Comparison of ENCODE assay signal across 8 mouse cellular contexts in the genomic region with DNA sequence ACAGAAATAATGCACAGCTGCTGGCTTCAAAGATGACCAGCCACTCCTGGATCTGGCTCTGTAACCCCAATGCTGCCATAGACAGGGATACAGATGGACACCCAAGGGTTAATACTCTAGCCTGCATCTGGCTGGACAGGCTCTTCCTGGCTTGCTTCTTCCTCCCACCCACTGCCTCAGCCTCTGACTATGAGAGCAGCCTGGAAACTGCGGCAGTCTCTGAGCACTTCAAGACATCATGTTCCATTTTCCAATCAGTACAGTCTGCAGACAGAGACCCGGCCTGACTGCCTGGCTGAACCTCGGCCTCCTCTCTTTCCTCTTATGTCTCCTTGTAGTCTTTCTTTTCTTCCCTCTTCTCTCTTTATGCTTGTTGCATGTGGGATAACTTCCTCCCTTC. TPM values are rescaled to one million over a fixed set of nuclear protein-coding genes. Genes with fewer than 3 reads are reported as not detected.
DNase-seq lines count a peak whose midpoint lies in the region; ATAC-seq and TF ChIP-seq lines count a peak whose summit lies in the region.

No protein-coding gene starts in this region.

- peaks cover 16% of the 10 kb centered on the region for H3K4me1 ChIP-seq in liver, adult 2 months (ENCODE audit: control insufficient read depth, insufficient read depth, low read length)
- H3K4me1 ChIP-seq in heart, embryonic 15.5 days (replicated peaks) = peaks cover 26% of the 10 kb centered on the region
- peaks cover 12% of the 10 kb centered on the region; the same call in 1 of the 2 replicates for H3K4me1 ChIP-seq in liver, embryonic 12.5 days
- H3K4me1 ChIP-seq in stomach, postnatal 0 days (replicated peaks; ENCODE audit: control insufficient read depth, insufficient read depth) = 0 out of 2 replicates have a peak, but pooled peaks cover 3% of the 10 kb centered on the region

- no peak for ATAC-seq in heart, embryonic 15.5 days (replicated peaks; ENCODE audit: insufficient number of reproducible peaks, insufficient read depth, low FRiP score, low read depth)
- ATAC-seq in liver, embryonic 12.5 days = no peak
- no peak for ATAC-seq in stomach, postnatal 0 days (ENCODE audit: low FRiP score, low TSS enrichment)

- 0 out of 2 replicates have a peak overlapping the region, but pooled peaks have one; percentile 78 for H3K27ac ChIP-seq in liver, adult 2 months (replicated peaks; ENCODE audit: insufficient read depth, low read depth, low read length)
- no peak overlapping the region for H3K27ac ChIP-seq in heart, embryonic 15.5 days
- no peak overlapping the region for H3K27ac ChIP-seq in liver, embryonic 12.5 days
- peak overlapping the region; percentile 56; the same call in 1 of the 2 replicates for H3K27ac ChIP-seq in stomach, postnatal 0 days (replicated peaks)

- WGBS in liver, adult 2 months = 48% methylated on average over 3 of the region's 3 CpGs
- 30% methylated on average over 3 of the region's 3 CpGs for WGBS in heart, embryonic 15.5 days
- 20% methylated on average over 3 of the region's 3 CpGs for WGBS in liver, embryonic 12.5 days (ENCODE audit: insufficient replicate concordance)
- WGBS in stomach, postnatal 0 days = 20% methylated on average over 3 of the region's 3 CpGs

- no peak for TF ChIP-seq POLR2A in liver, adult 2 months (IDR thresholded peaks at IDR 0.05; ENCODE audit: extremely low read depth, insufficient read depth, low read length)

- H3K79me2 ChIP-seq in liver, adult 2 months (ENCODE audit: control insufficient read depth, insufficient read depth, low read length) = peaks cover 4% of the 10 kb centered on the region; the same call in 1 of the 2 replicates

- no peaks in the 10 kb centered on the region for H3K9me3 ChIP-seq in heart, embryonic 15.5 days (replicated peaks)
- H3K9me3 ChIP-seq in liver, embryonic 12.5 days (replicated peaks) = no peaks in the 10 kb centered on the region
- H3K9me3 ChIP-seq in stomach, postnatal 0 days (ENCODE audit: control insufficient read depth, low read length) = no peaks in the 10 kb centered on the region

- peak overlapping the region; percentile 86 for H3K9ac ChIP-seq in liver, adult 2 months (ENCODE audit: low read depth, low read length)
- peak overlapping the region; percentile 67; the same call in 1 of the 2 replicates for H3K9ac ChIP-seq in heart, embryonic 15.5 days
- H3K9ac ChIP-seq in liver, embryonic 12.5 days = no peak overlapping the region
- peak overlapping the region; percentile 89 for H3K9ac ChIP-seq in stomach, postnatal 0 days (ENCODE audit: low read length)

- H3K36me3 ChIP-seq in liver, adult 2 months (ENCODE audit: control insufficient read depth, insufficient read depth, low read length) = peaks cover 17% of the 10 kb centered on the region
- H3K36me3 ChIP-seq in heart, embryonic 15.5 days = peaks cover 5% of the 10 kb centered on the region; the same call in 1 of the 2 replicates
- peaks cover 11% of the 10 kb centered on the region for H3K36me3 ChIP-seq in liver, embryonic 12.5 days
- H3K36me3 ChIP-seq in stomach, postnatal 0 days (ENCODE audit: control insufficient read depth, insufficient read depth, low read length) = peaks cover 5% of the 10 kb centered on the region; the same call in 1 of the 2 replicates

- no peak for TF ChIP-seq EP300 in stomach, postnatal 0 days (optimal IDR thresholded peaks at IDR 0.05)

- no peak for TF ChIP-seq CTCF in liver, adult 2 months (IDR thresholded peaks at IDR 0.05; ENCODE audit: low read depth, low read length)
- TF ChIP-seq CTCF in stomach, postnatal 0 days (IDR thresholded peaks at IDR 0.05; ENCODE audit: low read depth) = no peak

- peak overlapping the region; percentile 87 for H3K4me2 ChIP-seq in heart, embryonic 15.5 days
- peak overlapping the region; percentile 79 for H3K4me2 ChIP-seq in liver, embryonic 12.5 days
- peak overlapping the region; percentile 89 for H3K4me2 ChIP-seq in stomach, postnatal 0 days (replicated peaks; ENCODE audit: low read depth)

- H3K27me3 ChIP-seq in liver, adult 2 months (ENCODE audit: control insufficient read depth, insufficient read depth, low read length) = no peaks in the 10 kb centered on the region
- H3K27me3 ChIP-seq in heart, embryonic 15.5 days = no peaks in the 10 kb centered on the region
- peaks cover 51% of the 10 kb centered on the region for H3K27me3 ChIP-seq in liver, embryonic 12.5 days (replicated peaks)
- no peaks in the 10 kb centered on the region for H3K27me3 ChIP-seq in stomach, postnatal 0 days (ENCODE audit: control insufficient read depth, insufficient read depth, low read length)

- DNase-seq in liver, adult 2 months (ENCODE audit: extremely low read depth, low read depth, low spot score) = no peak
- no peak for DNase-seq in liver
- DNase-seq in embryo, embryonic 11 days = peak; percentile 50
- DNase-seq in stomach, postnatal 0 days (ENCODE audit: low spot score) = no peak
- DNase-seq in frontal cortex, postnatal 14 days (ENCODE audit: low spot score in 2 of 2) = no peak
- DNase-seq in urinary bladder, postnatal 36 days (ENCODE audit: low spot score in 2 of 2) = no peak

- peak overlapping the region; percentile 66 for H3K4me3 ChIP-seq in liver, adult 2 months (ENCODE audit: insufficient read depth, low read depth, low read length)
- peak overlapping the region; percentile 64 for H3K4me3 ChIP-seq in heart, embryonic 15.5 days
- peak overlapping the region; percentile 63 for H3K4me3 ChIP-seq in liver, embryonic 12.5 days
- peak overlapping the region; percentile 77 for H3K4me3 ChIP-seq in stomach, postnatal 0 days (ENCODE audit: low read depth, low read length)

RNA-seq across cellular contexts. Expression of gene Csf1, which starts 1.6 kb away (rescaled TPM):
- total RNA-seq in liver, adult 2 months (2014; rRNA removed) = 3.0 and 3.3 TPM in 2 replicates
- polyA plus RNA-seq in liver, adult 2 months (2012; rRNA removed) = 4.6 and 6.6 TPM in 2 replicates
- 8.0 and 11.2 TPM in 2 replicates for polyA plus RNA-seq in heart, embryonic 15.5 days (2015; fragmentation: Nextera tagmentation; extraction: Ambion mirVana)
- polyA plus RNA-seq in liver, embryonic 12.5 days (2016; fragmentation: Nextera tagmentation; extraction: Ambion mirVana) = 8.7 and 8.8 TPM in 2 replicates
- polyA plus RNA-seq in stomach, postnatal 0 days (2015; fragmentation: Nextera tagmentation; extraction: Ambion mirVana) = 13.1 and 14.7 TPM in 2 replicates

Comparison
In these comparisons a context has a peak if more than half of its experiments do, and no peak if none do; other contexts are left out.
1. H3K27ac ChIP-seq: peak in liver, adult 2 months (single experiment) and stomach, postnatal 0 days (single experiment); none in heart, embryonic 15.5 days (single experiment) and liver, embryonic 12.5 days (single experiment).
2. Peak in every context shown above with its lines, with median percentiles within 50 percentile points of each other: H3K4me3 ChIP-seq and H3K4me2 ChIP-seq.